Mouse (Mus musculus) MEL (cell line): ENCODE data around the gene Ccdc106. TPM values are rescaled to one million over a fixed set of nuclear protein-coding genes. Genes with fewer than 3 reads are reported as not detected.

ENCODE experiments used
- DNase-seq: peaks from one replicate; pipeline ENCODE4 v3.0.0; 2011; ENCODE audit warnings: low read depth, low spot score
- H3K27ac ChIP-seq: 2 replicates; pipeline ENCODE4 v1.5.1; 2012; ENCODE audit warnings: low read depth, mild to moderate bottlenecking, control low read depth, low read length, moderate library complexity; ENCODE audit not compliant: control insufficient read depth
- H3K27me3 ChIP-seq, 2 experiments: fragments of 150-350 bp in 1 of 2; sonication (generic) in 1 of 2; 2 replicates each; pipeline ENCODE4 v1.6.1; 2012; ENCODE audit warnings: low read length in 2 of 2, mild to moderate bottlenecking in 2 of 2, improper control_type of control experiment in 1 of 2, moderate library complexity in 1 of 2; ENCODE audit not compliant: insufficient read depth in 2 of 2, control insufficient read depth in 1 of 2
- H3K36me3 ChIP-seq, 2 experiments: 2 replicates each; pipeline ENCODE4 v1.6.1; 2012 to 2014; ENCODE audit warnings: low read length in 2 of 2, improper control_type of control experiment in 1 of 2, inconsistent platforms in 1 of 2, mild to moderate bottlenecking in 1 of 2; ENCODE audit not compliant: insufficient read depth in 2 of 2, control insufficient read depth in 1 of 2
- H3K4me1 ChIP-seq, 2 experiments: fragments of 150-350 bp in 1 of 2; sonication (generic) in 1 of 2; 2 replicates each; pipeline ENCODE4 v1.6.1; 2012; ENCODE audit warnings: low read length in 2 of 2, improper control_type of control experiment in 1 of 2, mild to moderate bottlenecking in 1 of 2; ENCODE audit not compliant: insufficient read depth in 2 of 2, control insufficient read depth in 1 of 2
- H3K4me3 ChIP-seq, 2 experiments: fragments of 150-350 bp in 1 of 2; sonication (generic) in 1 of 2; 2 replicates each; pipeline ENCODE4 v1.5.1; 2012; ENCODE audit warnings: low read depth in 2 of 2, low read length in 2 of 2, mild to moderate bottlenecking in 2 of 2, moderate library complexity in 2 of 2, control low read depth in 1 of 2, improper control_type of control experiment in 1 of 2; ENCODE audit not compliant: control insufficient read depth in 1 of 2, insufficient read depth in 1 of 2
- H3K79me2 ChIP-seq: 2 replicates; pipeline ENCODE4 v1.6.1; 2012; ENCODE audit warnings: mild to moderate bottlenecking, low read length, moderate library complexity; ENCODE audit not compliant: control insufficient read depth, poor library complexity, insufficient read depth
- H3K9ac ChIP-seq: 2 replicates; pipeline ENCODE4 v1.6.1; 2012; ENCODE audit warnings: low read depth, mild to moderate bottlenecking, control low read depth, low read length, moderate library complexity; ENCODE audit not compliant: control insufficient read depth, poor library complexity, severe bottlenecking
- H3K9me3 ChIP-seq: fragments of 150-350 bp; sonication (generic); replicated peaks from 2 replicates; pipeline ENCODE4 v1.6.1; 2012; ENCODE audit warnings: mild to moderate bottlenecking, low read length, improper control_type of control experiment, moderate library complexity; ENCODE audit not compliant: insufficient read depth
- BHLHE40 ChIP-seq: IDR thresholded peaks from 2 replicates; pipeline ENCODE4 v1.6.1; 2012; ENCODE audit warnings: low read depth, mild to moderate bottlenecking, inconsistent platforms, low read length, improper control_type of control experiment, borderline replicate concordance
- CTCF ChIP-seq, 3 experiments: IDR thresholded peaks in 2 of 3; conservative IDR thresholded peaks in 1 of 3; 2 replicates each; pipeline ENCODE4 v1.5.1; 2011 to 2012; ENCODE audit warnings: low read length in 3 of 3, low read depth in 2 of 3, mild to moderate bottlenecking in 2 of 3, improper control_type of control experiment in 1 of 3, inconsistent platforms in 1 of 3, mixed read lengths in 1 of 3, moderate library complexity in 1 of 3; ENCODE audit not compliant: control insufficient read depth in 1 of 3, insufficient read depth in 1 of 3, poor library complexity in 1 of 3, severe bottlenecking in 1 of 3
- E2F4 ChIP-seq: IDR thresholded peaks from 2 replicates; pipeline ENCODE4 v1.6.1; 2011; ENCODE audit warnings: low read depth, low read length, improper control_type of control experiment, borderline replicate concordance
- GATA1 ChIP-seq: IDR thresholded peaks from 2 replicates; pipeline ENCODE4 v1.6.1; 2011; ENCODE audit warnings: low read depth, low read length, improper control_type of control experiment
- HCFC1 ChIP-seq: IDR thresholded peaks from 2 replicates; pipeline ENCODE4 v1.6.1; 2012; ENCODE audit warnings: low read depth, mild to moderate bottlenecking, inconsistent platforms, low read length, improper control_type of control experiment, moderate library complexity
- MAX ChIP-seq: IDR thresholded peaks from 2 replicates; pipeline ENCODE4 v1.6.1; 2011; ENCODE audit warnings: low read length, improper control_type of control experiment
- MAZ ChIP-seq: IDR thresholded peaks from 2 replicates; pipeline ENCODE4 v1.6.1; 2012; ENCODE audit warnings: low read depth, mild to moderate bottlenecking, inconsistent platforms, low read length, improper control_type of control experiment
- MXI1 ChIP-seq: IDR thresholded peaks from 2 replicates; pipeline ENCODE4 v1.6.1; 2011; ENCODE audit warnings: mild to moderate bottlenecking, low read depth, low read length, improper control_type of control experiment
- POLR2A ChIP-seq, 2 experiments: IDR thresholded peaks; 2 replicates each; pipeline ENCODE4 v1.6.1; 2011 to 2012; ENCODE audit warnings: low read length in 2 of 2, mild to moderate bottlenecking in 2 of 2, control low read depth in 1 of 2, improper control_type of control experiment in 1 of 2, low read depth in 1 of 2, moderate library complexity in 1 of 2; ENCODE audit not compliant: control insufficient read depth in 1 of 2, insufficient read depth in 1 of 2, poor library complexity in 1 of 2
- POLR2AphosphoS2 ChIP-seq: IDR thresholded peaks from 2 replicates; pipeline ENCODE4 v1.6.1; 2011; ENCODE audit warnings: low read length, improper control_type of control experiment
- POLR2AphosphoS5 ChIP-seq: IDR thresholded peaks from 2 replicates; pipeline ENCODE4 v1.6.1; 2012; ENCODE audit warnings: low read depth, borderline replicate concordance, mild to moderate bottlenecking, inconsistent platforms, low read length, moderate library complexity, mixed read lengths
- RAD21 ChIP-seq: IDR thresholded peaks from 2 replicates; pipeline ENCODE4 v1.6.1; 2011; ENCODE audit warnings: mild to moderate bottlenecking, low read depth, low read length, improper control_type of control experiment
- SMC3 ChIP-seq: IDR thresholded peaks from 2 replicates; pipeline ENCODE4 v1.6.1; 2011; ENCODE audit warnings: low read depth, low read length, improper control_type of control experiment
- TBP ChIP-seq: IDR thresholded peaks from 2 replicates; pipeline ENCODE4 v1.8.0; 2011; ENCODE audit warnings: low read depth, low read length, improper control_type of control experiment
- UBTF ChIP-seq: IDR thresholded peaks from 2 replicates; pipeline ENCODE4 v1.6.1; 2012; ENCODE audit warnings: low read depth, mild to moderate bottlenecking, inconsistent platforms, low read length, improper control_type of control experiment, moderate library complexity, borderline replicate concordance; ENCODE audit not compliant: insufficient read depth
- ZKSCAN1 ChIP-seq: IDR thresholded peaks from 2 replicates; pipeline ENCODE4 v1.6.1; 2012; ENCODE audit warnings: low read depth, mild to moderate bottlenecking, inconsistent platforms, low read length, improper control_type of control experiment, moderate library complexity
- ZNF384 ChIP-seq: IDR thresholded peaks from 2 replicates; pipeline ENCODE4 v1.6.1; 2012; ENCODE audit warnings: low read depth, mild to moderate bottlenecking, inconsistent platforms, low read length, improper control_type of control experiment
- polyA plus RNA-seq, 2 experiments: library from polyadenylated mRNA; stranded (reverse) in 1 of 2; unstranded in 1 of 2; fragments of >175 nt in 1 of 2; fragments of >200 nt in 1 of 2; gene quantifications; 2 replicates each; pipeline versions ENCODE4 v1.2.1 to v1.2.4; 2012; ENCODE audit warnings: low replicate concordance in 2 of 2, low read depth in 1 of 2; ENCODE audit not compliant: insufficient read length in 2 of 2, insufficient read depth in 1 of 2, missing spikeins in 1 of 2
- total RNA-seq: library from RNA; depleted of rRNA; stranded (reverse); fragments of 300-350 nt; gene quantifications from 2 replicates; pipeline ENCODE4 v1.2.3, GENCODE M21; 2012

The Ccdc106 gene
- total and polyA plus RNA-seq, 3 experiments, result 0.50 to 0.82 TPM; not detected in 1

- Histone ChIP-seq H3K9ac (no peak overlapping the region), H3K27me3 (no peaks in the 10 kb centered on the region)
Observed at GRCm38 (mm10) chr7:4972321-4973047, 47.9 kb upstream of the Ccdc106 start.

GRCm38 (mm10) chr7:4975455-4975854 lies 44.9 kb upstream of the Ccdc106 start:
- H3K36me3 ChIP-seq, result no peaks in the 10 kb centered on the region
- no peaks in the 10 kb centered on the region for H3K27me3 ChIP-seq
- peaks cover 0 to 9% of the 10 kb centered on the region in 2 experiments; a peak in 1 of 4 replicates for H3K4me1 ChIP-seq
- H3K27ac ChIP-seq, result no peak overlapping the region
- H3K9ac ChIP-seq, result no peak overlapping the region
- TF ChIP-seq E2F4 (no peak), ZKSCAN1 (no peak), SMC3 (no peak), UBTF (no peak), POLR2AphosphoS2 (no peak), HCFC1 (no peak), BHLHE40 (no peak), GATA1 (no peak), CTCF (IDR thresholded peaks at IDR 0.05 in 2 of 3, conservative IDR thresholded peaks at IDR 0.05 in 1 of 3; ENCODE audit: control insufficient read depth in 1 of 3, insufficient read depth in 1 of 3, low read depth in 2 of 3, low read length in 3 of 3, poor library complexity in 1 of 3, severe bottlenecking in 1 of 3) (no peak), ZNF384 (no peak), POLR2A (IDR thresholded peaks at IDR 0.05; ENCODE audit: control insufficient read depth in 1 of 2, insufficient read depth in 1 of 2, low read depth in 1 of 2, low read length in 2 of 2, poor library complexity in 1 of 2) (no peak)
- no peak overlapping the region for H3K4me3 ChIP-seq
- H3K9me3 ChIP-seq, result no peaks in the 10 kb centered on the region
- H3K79me2 ChIP-seq, result no peaks in the 10 kb centered on the region
- no peak for DNase-seq

More at GRCm38 (mm10) chr7:4972321-4973047, 47.9 kb upstream of the Ccdc106 start:
- Histone ChIP-seq H3K36me3 (no peaks in the 10 kb centered on the region), H3K79me2 (no peaks in the 10 kb centered on the region), H3K4me3 (no peak overlapping the region), H3K27ac (no peak overlapping the region), H3K4me1 (peaks cover 0 to 9% of the 10 kb centered on the region in 2 experiments; a peak in 1 of 4 replicates), H3K9me3 (no peaks in the 10 kb centered on the region)
- no peak for DNase-seq
- no peak for TF ChIP-seq ZNF384

- H3K9me3 ChIP-seq, result no peaks in the 10 kb centered on the region
- 0 out of 4 replicates have a peak, but pooled peaks cover 0 to under 1% of the 10 kb centered on the region in 2 experiments for H3K4me1 ChIP-seq
- no peaks in the 10 kb centered on the region for H3K27me3 ChIP-seq
- H3K4me3 ChIP-seq, result no peak overlapping the region
- H3K79me2 ChIP-seq, result no peaks in the 10 kb centered on the region
- no peak overlapping the region for H3K27ac ChIP-seq
- TF ChIP-seq MXI1, result no peak
- no peak for TF ChIP-seq TBP
- no peak for TF ChIP-seq MAX
- peak; percentile 2; the same call in 1 of the 2 replicates for TF ChIP-seq RAD21
- TF ChIP-seq CTCF (IDR thresholded peaks at IDR 0.05 in 2 of 3, conservative IDR thresholded peaks at IDR 0.05 in 1 of 3; ENCODE audit: control insufficient read depth in 1 of 3, insufficient read depth in 1 of 3, low read depth in 2 of 3, low read length in 3 of 3, poor library complexity in 1 of 3, severe bottlenecking in 1 of 3), result peak; percentile 24 to 41 (median 36)
- no peak for TF ChIP-seq POLR2AphosphoS5
- TF ChIP-seq MAZ, result no peak
- no peak overlapping the region for H3K9ac ChIP-seq
- no peaks in the 10 kb centered on the region for H3K36me3 ChIP-seq
- DNase-seq, result peak; percentile 24
Observed at GRCm38 (mm10) chr7:4976832-4977231, 43.5 kb upstream of the Ccdc106 start.
